Mouse (Mus musculus): ENCODE measurements around the gene Klf8. TPM values are rescaled to one million over a fixed set of nuclear protein-coding genes. Genes with fewer than 3 reads are reported as not detected.

Klf8 gene
- polyA plus RNA-seq, 1 experiment = 1.6 TPM

DNA sequence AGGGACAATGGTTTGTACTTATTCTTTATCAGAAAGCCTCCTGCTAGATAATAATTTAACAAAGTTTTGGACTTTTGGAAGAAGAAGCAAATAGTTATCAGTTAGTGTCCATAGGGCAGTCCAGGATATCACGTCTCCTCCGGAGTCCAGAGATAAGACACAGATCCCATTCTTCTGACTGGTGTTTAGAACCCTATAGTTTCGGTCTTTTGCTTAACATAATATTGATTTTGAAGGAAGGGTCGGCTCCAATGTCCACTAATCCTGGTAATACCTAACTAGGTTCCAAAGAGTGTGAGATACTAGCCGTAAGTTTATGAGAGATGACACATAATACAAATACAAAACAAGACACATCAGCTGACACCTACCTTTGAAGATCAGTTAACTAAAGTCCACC lies 179.8 kb downstream of the Klf8 start:
- Histone ChIP-seq H3K4me3 (replicated peaks; ENCODE audit: extremely low read depth, low read depth, low read length) (no peak overlapping the region), H3K4me1 (ENCODE audit: control insufficient read depth, insufficient read depth, low read length) (no peaks in the 10 kb centered on the region)
- 59% methylated on average over 5 of the region's 5 CpGs for whole genome bisulfite sequencing
- DNase-seq = no peak
- TF ChIP-seq POLR2A (IDR thresholded peaks at IDR 0.05; ENCODE audit: borderline replicate concordance, extremely low read depth, low read depth, low read length) = no peak
- no peak for TF ChIP-seq CTCF (IDR thresholded peaks at IDR 0.05; ENCODE audit: insufficient read depth, low read length)

DNA sequence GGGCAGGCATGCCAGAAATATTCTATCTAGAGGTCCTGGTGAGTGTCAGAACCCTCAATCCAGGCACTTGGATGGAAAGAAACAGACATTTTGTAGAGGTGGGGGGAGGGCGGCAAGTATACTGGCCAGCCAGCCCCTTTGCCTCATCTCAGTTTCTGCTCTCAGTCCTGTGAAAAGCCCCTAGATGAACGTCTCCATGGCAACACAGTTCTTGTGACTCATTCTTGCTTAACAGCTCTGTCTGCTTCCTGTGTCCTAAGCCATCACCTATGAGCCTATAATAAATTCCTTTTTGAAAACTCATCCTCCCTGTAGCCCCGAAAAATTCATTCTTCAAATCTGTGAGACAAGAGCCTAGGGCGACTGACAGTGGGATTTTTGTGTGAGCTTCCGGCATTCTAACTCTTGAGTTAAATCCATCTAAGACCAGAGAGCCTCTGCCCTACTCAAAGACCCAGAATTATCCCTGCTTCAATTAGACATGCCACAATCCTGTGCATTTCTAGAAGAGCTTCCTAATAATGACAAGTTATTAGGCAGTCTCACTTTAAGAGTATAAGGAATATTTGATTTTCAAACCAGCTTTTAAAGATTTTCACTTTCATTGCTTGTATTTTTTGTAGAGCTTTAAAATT lies 196.5 kb downstream of the Klf8 start:
- H3K4me3 ChIP-seq (replicated peaks; ENCODE audit: extremely low read depth, low read depth, low read length) = no peak overlapping the region
- no peaks in the 10 kb centered on the region for H3K4me1 ChIP-seq (ENCODE audit: control insufficient read depth, insufficient read depth, low read length)
- TF ChIP-seq CTCF (IDR thresholded peaks at IDR 0.05; ENCODE audit: insufficient read depth, low read length) (no peak), POLR2A (IDR thresholded peaks at IDR 0.05; ENCODE audit: borderline replicate concordance, extremely low read depth, low read depth, low read length) (no peak)
- DNase-seq = no peak
- 41% methylated on average over 5 of the region's 5 CpGs for WGBS

GRCm38 (mm10) chrX:153439573-153439972 lies 202.3 kb downstream of the Klf8 start:
- TF ChIP-seq POLR2A (IDR thresholded peaks at IDR 0.05; ENCODE audit: borderline replicate concordance, extremely low read depth, low read depth, low read length) = no peak
- no peak for TF ChIP-seq CTCF (IDR thresholded peaks at IDR 0.05; ENCODE audit: insufficient read depth, low read length)
- no peaks in the 10 kb centered on the region for H3K4me1 ChIP-seq (ENCODE audit: control insufficient read depth, insufficient read depth, low read length)
- no peak for DNase-seq
- no peak overlapping the region for H3K4me3 ChIP-seq (replicated peaks; ENCODE audit: extremely low read depth, low read depth, low read length)

GRCm38 (mm10) chrX:153440018-153440417 lies 202.8 kb downstream of the Klf8 start:
- TF ChIP-seq CTCF (IDR thresholded peaks at IDR 0.05; ENCODE audit: insufficient read depth, low read length) (no peak), POLR2A (IDR thresholded peaks at IDR 0.05; ENCODE audit: borderline replicate concordance, extremely low read depth, low read depth, low read length) (no peak)
- no peak overlapping the region for H3K4me3 ChIP-seq (replicated peaks; ENCODE audit: extremely low read depth, low read depth, low read length)
- H3K4me1 ChIP-seq (ENCODE audit: control insufficient read depth, insufficient read depth, low read length) = no peaks in the 10 kb centered on the region
- 74% methylated on average over 3 of the region's 3 CpGs for WGBS
- DNase-seq = no peak

Other genes starting within 250 kb of the Klf8 start
- not detected in 2 replicates for gene Usp51, start 231.0 kb upstream of the Klf8 start, polyA plus RNA-seq (2012; rRNA removed)
- 10.1 and 10.9 TPM in 2 replicates for gene Mageh1, start 199.9 kb upstream of the Klf8 start, polyA plus RNA-seq (2012; rRNA removed)
- not detected in 2 replicates for gene Foxr2, start 118.7 kb upstream of the Klf8 start, polyA plus RNA-seq (2012; rRNA removed)
- 2.4 and 3.5 TPM in 2 replicates for gene Rragb, start 97.5 kb upstream of the Klf8 start, polyA plus RNA-seq (2012; rRNA removed)